Mouse (Mus musculus) liver, postnatal 0 days (tissue): ENCODE measurements around the gene Nmi.

Experiments used
- CTCF ChIP-seq: sonication (generic); IDR thresholded peaks from 2 replicates; pipeline ENCODE4 v1.5.1; 2016; ENCODE audit warnings: antibody characterized with exemption, low read depth
- EP300 ChIP-seq: IDR thresholded peaks from 2 replicates; pipeline ENCODE4 v1.6.1; 2016; ENCODE audit warnings: antibody characterized with exemption, low read depth, mild to moderate bottlenecking

DNA sequence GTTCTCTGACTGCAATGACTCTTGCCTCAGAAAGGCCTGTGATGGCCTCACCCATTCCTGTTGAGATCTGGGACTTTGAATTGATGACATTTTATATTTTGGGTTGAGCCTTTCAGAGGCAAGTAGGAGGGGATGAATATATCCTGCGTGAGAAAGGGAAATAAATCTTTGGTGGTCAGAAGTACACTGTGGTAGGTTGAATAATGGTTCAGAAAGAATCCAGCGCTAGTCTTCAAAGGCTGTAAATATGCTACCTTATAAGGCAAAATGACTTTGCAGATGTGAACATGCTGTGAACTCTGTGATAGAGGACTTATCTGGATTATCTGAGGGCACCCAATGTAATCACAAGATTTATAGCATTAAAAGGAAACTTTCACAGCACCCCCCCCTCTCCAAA, 61.4 kb downstream of the Nmi start:
- TF ChIP-seq CTCF (no peak), EP300 (no peak)
